In the genomic region with DNA sequence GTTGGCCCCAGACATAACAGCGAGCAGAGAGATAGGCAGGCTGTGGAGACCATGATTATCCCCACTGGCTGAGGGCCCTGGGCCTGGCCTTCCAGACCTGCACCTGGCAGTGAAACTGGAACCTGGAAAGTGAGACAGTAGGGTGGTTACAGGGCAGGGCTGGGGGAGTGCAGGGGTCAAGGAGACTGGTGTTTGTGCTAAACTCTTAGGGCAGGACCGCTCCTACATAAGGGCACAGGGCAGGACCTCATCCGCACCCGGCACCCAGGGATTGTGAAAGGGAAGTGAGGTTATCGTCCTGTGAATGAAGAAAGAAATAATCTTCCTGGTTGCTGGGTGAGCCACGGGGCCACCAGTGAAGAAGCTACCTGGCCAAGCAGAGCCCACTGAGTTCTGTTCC, we compare ENCODE assay signal across 13 mouse cellular contexts. TPM values are rescaled to one million over a fixed set of nuclear protein-coding genes. Genes with fewer than 3 reads are reported as not detected.
DNase-seq lines count a peak whose midpoint lies in the region; ATAC-seq and TF ChIP-seq lines count a peak whose summit lies in the region.
"Had no signal": no experiment of that assay in that cellular context is flagged by ENCODE, and none has a peak within 500 bp of the region (broad histone marks: within the 10 kb centered on the region; RNA-seq: fewer than 3 reads in every experiment).

No protein-coding gene starts in this region.

- no peaks in the 10 kb centered on the region for H3K9me3 ChIP-seq in heart, embryonic 10.5 days
- H3K9me3 ChIP-seq in heart, embryonic 11.5 days (replicated peaks; ENCODE audit: control insufficient read depth, low read length), result no peaks in the 10 kb centered on the region
- H3K9me3 ChIP-seq in lung, postnatal 0 days (ENCODE audit: low read length), result no peaks in the 10 kb centered on the region
- no peaks in the 10 kb centered on the region for H3K9me3 ChIP-seq in intestine, embryonic 14.5 days (ENCODE audit: control insufficient read depth, low read length)

- H3K36me3 ChIP-seq in heart, embryonic 10.5 days, result peaks cover 9% of the 10 kb centered on the region; the same call in 1 of the 2 replicates
- peaks cover 6% of the 10 kb centered on the region for H3K36me3 ChIP-seq in heart, embryonic 11.5 days (ENCODE audit: control insufficient read depth, insufficient read depth, low read length)
- peaks cover 8% of the 10 kb centered on the region; the same call in 1 of the 2 replicates for H3K36me3 ChIP-seq in lung, postnatal 0 days (ENCODE audit: insufficient read depth, low read length)
- H3K36me3 ChIP-seq in intestine, embryonic 14.5 days (ENCODE audit: control insufficient read depth, insufficient read depth, low read length), result peaks cover 8% of the 10 kb centered on the region; the same call in 1 of the 2 replicates

- no peak for ATAC-seq in heart, embryonic 11.5 days (replicated peaks; ENCODE audit: insufficient number of reproducible peaks, low FRiP score, low TSS enrichment)
- no peak for ATAC-seq in lung, postnatal 0 days
- peak; percentile 12; the same call in 1 of the 2 replicates for ATAC-seq in intestine, embryonic 14.5 days (replicated peaks; ENCODE audit: low FRiP score, low TSS enrichment, low read depth)
- ATAC-seq in megakaryocyte progenitor cell, adult 5-6 weeks (replicated peaks; ENCODE audit: poor library complexity), result 0 out of 2 replicates have a peak, but pooled peaks have one; percentile 0
- ATAC-seq: Patski had no signal

- H3K4me2 ChIP-seq in heart, embryonic 11.5 days, result no peak overlapping the region
- H3K4me2 ChIP-seq in lung, postnatal 0 days (replicated peaks; ENCODE audit: low read depth, low read length), result no peak overlapping the region
- H3K4me2 ChIP-seq in intestine, embryonic 14.5 days (ENCODE audit: low read length), result no peak overlapping the region

- H3K9ac ChIP-seq in heart, embryonic 11.5 days (ENCODE audit: low read depth, low read length), result no peak overlapping the region; the same call in 1 of the 2 replicates
- H3K9ac ChIP-seq in lung, postnatal 0 days (replicated peaks; ENCODE audit: low read depth), result no peak overlapping the region
- no peak overlapping the region for H3K9ac ChIP-seq in intestine, embryonic 14.5 days (ENCODE audit: low read length)

- H3K4me3 ChIP-seq in heart, embryonic 10.5 days, result no peak overlapping the region
- no peak overlapping the region for H3K4me3 ChIP-seq in heart, embryonic 11.5 days (ENCODE audit: low read depth, low read length)
- H3K4me3 ChIP-seq in lung, postnatal 0 days (ENCODE audit: low read depth, low read length), result no peak overlapping the region
- no peak overlapping the region for H3K4me3 ChIP-seq in intestine, embryonic 14.5 days (ENCODE audit: low read depth, low read length)

- H3K27me3 ChIP-seq in heart, embryonic 10.5 days (ENCODE audit: insufficient read depth, poor library complexity, severe bottlenecking), result no peaks in the 10 kb centered on the region
- H3K27me3 ChIP-seq in heart, embryonic 11.5 days (ENCODE audit: control insufficient read depth, insufficient read depth, low read length), result no peaks in the 10 kb centered on the region
- no peaks in the 10 kb centered on the region for H3K27me3 ChIP-seq in lung, postnatal 0 days (replicated peaks; ENCODE audit: insufficient read depth, low read length)
- H3K27me3 ChIP-seq in intestine, embryonic 14.5 days (replicated peaks; ENCODE audit: control insufficient read depth, insufficient read depth, low read length), result no peaks in the 10 kb centered on the region
- H3K27me3 ChIP-seq: Patski had no signal

- TF ChIP-seq CTCF in lung, postnatal 0 days (IDR thresholded peaks at IDR 0.05), result no peak

- peak; percentile 70 for DNase-seq in heart, embryonic 10.5 days (ENCODE audit: low spot score)
- DNase-seq in lung, postnatal 0 days (ENCODE audit: low spot score), result no peak
- DNase-seq in lung, postnatal 10 days, result no peak
- DNase-seq in intestine, embryonic 14.5 days (ENCODE audit: low spot score), result peak; percentile 50
- DNase-seq in thymus, adult 18-20 months, result no peak
- DNase-seq in cerebellum, adult 9-11 months, result no peak
- DNase-seq: cerebellum, adult 18-20 months; layer of hippocampus, postnatal 36 days had no signal

- peaks cover 33% of the 10 kb centered on the region for H3K4me1 ChIP-seq in heart, embryonic 10.5 days
- H3K4me1 ChIP-seq in heart, embryonic 11.5 days (ENCODE audit: control insufficient read depth, insufficient read depth, low read length), result peaks cover 15% of the 10 kb centered on the region
- peaks cover 12% of the 10 kb centered on the region for H3K4me1 ChIP-seq in lung, postnatal 0 days (ENCODE audit: insufficient read depth, low read depth, low read length)
- H3K4me1 ChIP-seq in intestine, embryonic 14.5 days (replicated peaks; ENCODE audit: control insufficient read depth, insufficient read depth, low read length), result peaks cover 9% of the 10 kb centered on the region

- peak overlapping the region; percentile 49; the same call in 1 of the 2 replicates for H3K27ac ChIP-seq in heart, embryonic 10.5 days
- H3K27ac ChIP-seq in heart, embryonic 11.5 days (ENCODE audit: low read depth, low read length), result no peak overlapping the region
- H3K27ac ChIP-seq in lung, postnatal 0 days (ENCODE audit: low read length), result peak overlapping the region; percentile 51; the same call in 1 of the 2 replicates
- peak overlapping the region; percentile 65 for H3K27ac ChIP-seq in intestine, embryonic 14.5 days (ENCODE audit: low read depth)

- 87% methylated on average over 6 of the region's 6 CpGs for WGBS in heart, embryonic 10.5 days
- WGBS in heart, embryonic 11.5 days (ENCODE audit: insufficient replicate concordance), result 87% methylated on average over 6 of the region's 6 CpGs
- 78% methylated on average over 6 of the region's 6 CpGs for WGBS in lung, postnatal 0 days
- 86% methylated on average over 6 of the region's 6 CpGs for WGBS in intestine, embryonic 14.5 days

- no peak for TF ChIP-seq EP300 in lung, postnatal 0 days (IDR thresholded peaks at IDR 0.05)

RNA-seq across cellular contexts. Expression of a gene that starts 11.9 kb away (rescaled TPM):
- 4.8 and 6.2 TPM in 2 replicates for polyA plus RNA-seq in heart, embryonic 10.5 days (2016; fragmentation: Nextera tagmentation; extraction: Ambion mirVana)
- polyA plus RNA-seq in heart, embryonic 11.5 days (2014; fragmentation: Nextera tagmentation; extraction: Ambion mirVana), result 6.1 and 7.1 TPM in 2 replicates
- 8.3 and 9.1 TPM in 2 replicates for polyA plus RNA-seq in lung, postnatal 0 days (2015; fragmentation: Nextera tagmentation; extraction: Ambion mirVana)
- polyA plus RNA-seq in intestine, embryonic 14.5 days (2014; fragmentation: Nextera tagmentation; extraction: Ambion mirVana), result 1.1 and 3.3 TPM in 2 replicates
- 1.9 and 2.2 TPM in 2 replicates for total RNA-seq in megakaryocyte progenitor cell, adult 5-6 weeks (2015)
- total RNA-seq in megakaryocyte progenitor cell, adult 5-6 weeks (2017), result 0.81 and 2.3 TPM in 2 replicates
- total RNA-seq: gastrocnemius, postnatal 10 days had no signal
- polyA plus RNA-seq: Patski; testis, adult 2 months had no signal

RNA-seq across cellular contexts. Expression of a gene that starts 22.2 kb away (rescaled TPM):
- 4.4 and 5.1 TPM in 2 replicates for polyA plus RNA-seq in heart, embryonic 10.5 days (2016; fragmentation: Nextera tagmentation; extraction: Ambion mirVana)
- 6.4 and 6.9 TPM in 2 replicates for polyA plus RNA-seq in heart, embryonic 11.5 days (2014; fragmentation: Nextera tagmentation; extraction: Ambion mirVana)
- polyA plus RNA-seq in lung, postnatal 0 days (2015; fragmentation: Nextera tagmentation; extraction: Ambion mirVana), result 13.5 and 15.1 TPM in 2 replicates
- 9.8 and 11.7 TPM in 2 replicates for polyA plus RNA-seq in intestine, embryonic 14.5 days (2014; fragmentation: Nextera tagmentation; extraction: Ambion mirVana)
- total RNA-seq in megakaryocyte progenitor cell, adult 5-6 weeks (2015), result 12.7 and 17.9 TPM in 2 replicates
- 3.5 and 5.1 TPM in 2 replicates for total RNA-seq in megakaryocyte progenitor cell, adult 5-6 weeks (2017)

RNA-seq across cellular contexts. Expression of a gene that starts 45.8 kb away (rescaled TPM):
- polyA plus RNA-seq in heart, embryonic 10.5 days (2016; fragmentation: Nextera tagmentation; extraction: Ambion mirVana), result 2.3 and 2.5 TPM in 2 replicates
- polyA plus RNA-seq in heart, embryonic 11.5 days (2014; fragmentation: Nextera tagmentation; extraction: Ambion mirVana), result 2.3 TPM in 2 replicates
- 0.73 and 0.94 TPM in 2 replicates for polyA plus RNA-seq in lung, postnatal 0 days (2015; fragmentation: Nextera tagmentation; extraction: Ambion mirVana)
- 2.6 and 3.7 TPM in 2 replicates for polyA plus RNA-seq in intestine, embryonic 14.5 days (2014; fragmentation: Nextera tagmentation; extraction: Ambion mirVana)
- 2.2 and 3.7 TPM in 2 replicates for total RNA-seq in megakaryocyte progenitor cell, adult 5-6 weeks (2015)
- total RNA-seq in megakaryocyte progenitor cell, adult 5-6 weeks (2017), result 17.4 and 19.9 TPM in 2 replicates

RNA-seq across cellular contexts. Expression of a gene that starts 48.8 kb away (rescaled TPM):
- polyA plus RNA-seq in heart, embryonic 10.5 days (2016; fragmentation: Nextera tagmentation; extraction: Ambion mirVana), result 31.6 and 44.0 TPM in 2 replicates
- polyA plus RNA-seq in heart, embryonic 11.5 days (2014; fragmentation: Nextera tagmentation; extraction: Ambion mirVana), result 28.1 and 36.5 TPM in 2 replicates
- polyA plus RNA-seq in lung, postnatal 0 days (2015; fragmentation: Nextera tagmentation; extraction: Ambion mirVana), result 21.4 and 24.1 TPM in 2 replicates
- polyA plus RNA-seq in intestine, embryonic 14.5 days (2014; fragmentation: Nextera tagmentation; extraction: Ambion mirVana), result 51.0 and 52.3 TPM in 2 replicates
- total RNA-seq in megakaryocyte progenitor cell, adult 5-6 weeks (2015), result 27.8 and 32.1 TPM in 2 replicates
- 115 and 136 TPM in 2 replicates for total RNA-seq in megakaryocyte progenitor cell, adult 5-6 weeks (2017)

RNA-seq across cellular contexts. Expression of a gene that starts 59.1 kb away (rescaled TPM):
- 0.21 and 0.25 TPM in 2 replicates for polyA plus RNA-seq in heart, embryonic 10.5 days (2016; fragmentation: Nextera tagmentation; extraction: Ambion mirVana)
- 0.25 TPM in 1 of 2 replicates, not detected in the other for polyA plus RNA-seq in heart, embryonic 11.5 days (2014; fragmentation: Nextera tagmentation; extraction: Ambion mirVana)
- 4.0 and 5.9 TPM in 2 replicates for polyA plus RNA-seq in lung, postnatal 0 days (2015; fragmentation: Nextera tagmentation; extraction: Ambion mirVana)
- 0.59 and 1.4 TPM in 2 replicates for polyA plus RNA-seq in intestine, embryonic 14.5 days (2014; fragmentation: Nextera tagmentation; extraction: Ambion mirVana)
- 0.64 and 1.0 TPM in 2 replicates for total RNA-seq in megakaryocyte progenitor cell, adult 5-6 weeks (2015)
- total RNA-seq in megakaryocyte progenitor cell, adult 5-6 weeks (2017), result 2.1 TPM in 2 replicates

Comparison
In these comparisons a context has a peak if more than half of its experiments do, and no peak if none do; other contexts are left out.
1. DNase-seq: peak in heart, embryonic 10.5 days (single experiment) and intestine, embryonic 14.5 days (single experiment); none in lung, postnatal 0 days (single experiment), lung, postnatal 10 days (single experiment), thymus, adult 18-20 months (0 of 2) and cerebellum, adult 9-11 months (single experiment).
2. ATAC-seq: peak in intestine, embryonic 14.5 days (single experiment) and megakaryocyte progenitor cell, adult 5-6 weeks (single experiment); none in heart, embryonic 11.5 days (single experiment) and lung, postnatal 0 days (single experiment).